Mouse (Mus musculus): ENCODE data around the gene Dnase2b.
A peak's percentile ranks its signal among the peaks of the same experiment; 100 is the strongest.

Gene Dnase2b

DNA sequence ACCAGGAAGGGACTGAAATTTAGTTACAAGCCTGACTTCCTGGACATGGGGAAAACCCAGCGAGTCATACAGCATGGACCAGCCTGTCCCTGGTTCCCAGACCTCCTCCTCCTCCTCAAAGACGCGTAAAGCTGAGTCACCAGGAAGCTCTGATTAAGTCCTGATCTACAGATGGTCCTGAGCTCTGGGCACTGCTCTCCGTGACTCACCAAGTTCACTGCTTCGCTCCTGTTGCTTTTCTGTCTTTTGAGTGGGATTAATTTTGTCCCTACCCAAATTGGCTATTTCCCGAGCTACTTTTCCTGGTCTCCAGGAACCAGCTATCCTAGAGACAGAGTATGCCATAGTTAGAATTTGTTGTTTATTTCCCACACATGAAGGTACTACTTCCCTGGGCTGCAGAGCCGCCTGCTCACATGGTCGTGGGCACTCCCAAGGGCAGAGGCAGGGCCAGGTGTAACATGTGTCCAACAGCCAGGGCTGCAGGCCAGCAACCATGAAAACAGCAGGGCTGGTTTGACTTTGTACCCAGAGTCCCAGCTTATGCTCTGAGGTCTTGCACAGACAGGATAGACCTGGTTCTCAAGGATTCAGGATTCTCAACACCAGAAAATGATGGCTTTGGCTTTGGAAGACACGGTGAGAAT lies 47.4 kb downstream of the Dnase2b start:
- DNase-seq: no peak

DNA sequence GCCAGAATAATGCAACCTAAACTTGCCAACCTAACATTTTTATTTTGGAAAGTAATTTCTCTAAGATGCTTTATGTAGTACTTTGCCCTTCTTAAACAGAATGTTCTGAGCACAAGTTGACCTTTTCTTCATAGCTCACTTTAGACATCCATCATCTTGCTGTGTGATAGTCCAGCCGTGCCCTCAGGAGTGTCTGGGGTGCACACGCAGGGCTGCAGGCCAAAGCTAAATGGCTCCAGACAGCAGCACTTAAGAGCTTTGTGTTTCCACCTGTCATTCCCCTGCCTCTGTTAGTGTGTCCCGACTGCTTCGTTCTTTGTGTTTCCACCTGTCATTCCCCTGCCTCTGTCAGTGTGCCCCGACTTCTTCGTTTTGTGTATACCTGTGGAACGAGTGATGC lies 48.0 kb downstream of the Dnase2b start:
- DNase-seq: no peak

DNA sequence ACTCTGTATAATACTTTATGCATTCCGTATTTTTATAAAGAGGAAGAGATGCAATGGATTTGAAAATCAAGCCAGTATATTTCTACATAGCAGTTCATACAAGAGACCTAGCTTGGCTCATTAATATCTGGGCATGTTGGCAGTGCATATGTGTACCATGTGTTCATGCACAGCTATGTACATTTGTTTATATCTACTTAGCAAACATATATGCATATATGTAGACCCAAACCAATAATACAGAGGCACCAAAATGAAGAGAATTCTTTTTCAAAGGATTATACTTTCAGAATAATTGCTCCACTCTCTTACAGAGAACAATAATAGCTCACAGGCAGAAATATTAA lies 50.4 kb downstream of the Dnase2b start:
- DNase-seq: no peak

DNA sequence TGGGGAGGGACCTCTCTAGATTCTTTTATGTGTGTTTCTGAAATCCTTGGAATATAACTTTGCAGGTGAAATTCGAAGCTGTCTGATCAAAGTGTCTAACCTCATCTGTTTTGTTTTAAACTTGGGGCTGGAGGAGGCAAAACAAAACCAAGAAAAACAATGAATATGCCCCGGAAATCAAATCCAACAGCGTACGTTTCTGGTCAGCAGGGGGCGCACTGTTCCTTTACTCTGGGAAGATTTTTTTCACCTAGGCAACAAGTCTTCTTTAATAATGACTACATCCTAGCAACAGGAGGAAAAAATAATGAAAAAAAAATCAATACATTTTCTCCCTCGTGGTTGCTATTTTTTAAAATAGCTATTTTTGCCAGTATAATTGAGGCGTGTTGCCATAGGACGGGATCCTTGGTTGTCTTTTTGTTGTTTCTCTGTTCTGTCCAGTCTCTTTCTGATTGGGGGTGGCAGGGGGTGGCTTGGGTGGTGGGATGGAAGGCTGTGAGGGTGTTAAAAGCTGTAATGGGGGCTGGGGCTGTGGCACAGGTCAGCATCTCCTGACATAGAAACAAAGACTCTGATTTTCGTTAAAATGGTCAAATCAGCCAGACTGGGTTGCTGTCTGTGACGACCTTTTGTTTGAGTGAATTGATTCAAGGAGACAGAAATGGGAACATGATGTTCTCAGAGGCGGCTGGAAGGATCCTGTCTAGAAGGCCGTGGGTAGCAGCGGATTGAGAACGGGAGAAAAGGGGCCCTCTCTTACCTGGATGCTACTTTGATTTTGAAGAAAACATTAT lies 50.9 kb downstream of the Dnase2b start:
- DNase-seq: peak; percentile 60 to 71

DNA sequence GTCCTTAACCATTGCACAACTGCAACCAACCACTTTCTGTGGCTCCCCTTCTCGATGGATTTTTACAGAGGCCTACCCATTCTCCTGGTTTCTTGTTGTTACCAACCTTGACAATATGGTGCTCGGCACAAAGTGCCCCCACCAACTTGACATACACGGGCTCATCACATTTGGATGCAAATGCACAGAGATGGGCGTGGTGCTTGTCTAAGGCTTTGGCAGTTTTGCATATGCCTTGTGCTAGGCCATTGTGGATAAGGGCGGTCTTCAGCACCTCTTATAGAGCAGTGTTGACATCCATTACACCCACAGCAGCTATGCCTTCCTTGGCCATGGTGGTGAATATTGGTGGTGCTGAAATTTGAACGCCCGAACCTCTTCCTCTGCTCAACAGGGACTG lies 52.5 kb downstream of the Dnase2b start:
- no peak for DNase-seq

DNA sequence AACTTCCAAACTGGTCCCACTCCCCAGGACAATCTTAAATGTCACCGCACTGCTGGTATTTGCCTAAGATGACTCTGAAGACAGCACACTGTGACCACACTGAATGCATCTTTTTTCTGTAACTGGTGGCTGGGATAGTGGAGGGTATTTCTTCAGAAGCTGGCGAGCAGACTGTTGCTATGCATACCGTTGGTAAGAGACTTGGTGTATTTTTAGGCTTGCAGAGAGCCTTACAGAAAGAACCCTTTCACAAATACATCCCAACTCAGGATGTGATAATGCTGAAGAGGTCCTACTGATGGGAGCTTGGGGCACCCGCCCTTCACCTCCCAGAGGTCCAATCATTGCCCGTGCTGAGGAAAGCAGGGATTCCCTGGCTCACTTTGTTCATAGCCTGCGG lies 57.9 kb downstream of the Dnase2b start:
- no peak for DNase-seq

DNA sequence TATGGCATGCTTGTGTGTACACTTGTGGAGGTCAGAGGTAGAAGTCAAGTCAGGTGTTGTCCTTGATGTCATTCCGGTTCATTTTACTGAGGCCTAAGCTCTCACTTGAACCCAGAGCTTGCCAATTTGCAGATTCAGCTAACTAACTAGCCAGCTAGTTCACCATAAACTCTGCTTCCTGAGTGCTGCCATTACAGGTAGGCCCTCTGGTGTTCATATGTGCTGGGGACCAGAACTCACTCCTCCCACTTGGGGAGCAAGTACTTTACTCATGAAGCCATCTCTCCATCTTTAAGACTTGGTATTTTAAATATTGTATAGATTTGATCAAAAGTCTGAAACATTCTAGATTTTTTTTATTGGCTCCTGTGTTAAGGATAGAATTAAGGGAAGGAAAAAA lies 58.8 kb downstream of the Dnase2b start:
- DNase-seq: no peak

DNA sequence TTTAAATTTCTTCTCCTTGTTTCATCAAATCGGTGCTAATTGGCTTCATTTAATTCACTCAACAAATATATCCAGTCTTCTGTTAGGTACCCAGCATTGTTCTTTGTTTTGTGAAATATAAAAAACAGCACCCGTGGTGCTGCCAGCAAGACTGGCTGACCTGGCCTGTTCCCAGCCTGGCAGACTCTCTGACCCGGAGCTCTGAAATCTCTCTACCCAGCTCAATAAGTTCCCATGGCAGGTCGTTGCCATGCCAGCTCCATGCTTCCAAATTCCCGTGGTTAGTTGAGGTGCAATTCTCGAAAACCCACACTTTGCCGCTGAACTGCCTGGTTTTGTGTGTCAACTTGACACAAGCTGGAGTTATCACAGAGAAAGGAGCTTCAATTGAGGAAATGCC lies 60.6 kb downstream of the Dnase2b start:
- no peak for DNase-seq

DNA sequence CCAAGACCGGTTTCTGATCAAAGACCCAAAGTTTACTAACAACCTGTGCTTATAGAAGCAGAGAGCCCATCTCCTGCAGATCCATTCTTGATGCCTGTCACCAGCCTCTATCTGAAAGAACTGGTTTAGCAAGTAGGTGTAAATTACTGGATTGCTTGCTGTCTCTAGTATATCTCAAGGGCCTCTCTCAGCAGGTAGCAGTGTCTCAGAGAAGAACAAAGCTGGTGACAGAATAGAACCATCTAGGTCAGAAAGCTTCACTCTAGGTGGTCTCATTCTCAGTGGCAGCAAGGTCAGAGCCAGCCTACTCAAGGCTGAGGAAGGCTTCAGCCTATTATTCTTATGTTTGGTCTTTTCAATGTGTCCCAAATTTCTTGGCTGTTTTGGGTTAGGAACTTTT lies 71.8 kb downstream of the Dnase2b start:
- DNase-seq: no peak

DNA sequence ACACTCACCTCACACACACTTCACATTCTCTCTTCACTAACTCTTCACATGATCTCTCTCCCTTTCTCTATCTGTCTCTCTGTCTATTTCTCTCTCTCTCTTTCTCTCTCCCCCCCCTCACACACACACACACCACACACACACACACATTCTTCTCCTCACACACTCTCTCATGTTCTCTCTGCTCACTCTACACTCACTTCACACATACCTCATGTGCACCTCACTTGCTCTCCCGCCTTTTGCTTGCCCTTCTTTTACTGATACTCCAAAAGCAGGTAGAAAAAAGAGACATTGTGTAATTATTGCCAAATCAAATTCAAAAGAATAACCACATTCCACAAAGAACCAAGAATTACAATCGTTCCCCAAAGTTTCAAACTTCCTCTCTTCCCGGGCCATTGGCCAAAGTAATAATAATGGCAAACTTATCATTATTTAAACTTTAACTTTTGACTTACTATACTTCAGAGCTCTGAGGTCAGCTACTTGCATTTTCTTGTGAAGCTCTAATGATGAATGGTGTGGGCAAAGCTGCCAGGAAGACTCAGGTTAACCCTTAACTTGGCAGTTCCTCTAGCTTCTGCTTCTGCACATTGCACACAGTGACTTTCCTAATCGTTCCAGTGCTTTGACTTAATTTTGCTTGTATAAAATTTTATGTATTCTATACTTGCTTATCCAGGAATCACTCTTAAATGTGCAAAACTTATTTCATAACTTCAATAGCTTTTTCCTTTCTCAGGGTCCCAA lies 74.7 kb downstream of the Dnase2b start:
- no peak for DNase-seq

DNA sequence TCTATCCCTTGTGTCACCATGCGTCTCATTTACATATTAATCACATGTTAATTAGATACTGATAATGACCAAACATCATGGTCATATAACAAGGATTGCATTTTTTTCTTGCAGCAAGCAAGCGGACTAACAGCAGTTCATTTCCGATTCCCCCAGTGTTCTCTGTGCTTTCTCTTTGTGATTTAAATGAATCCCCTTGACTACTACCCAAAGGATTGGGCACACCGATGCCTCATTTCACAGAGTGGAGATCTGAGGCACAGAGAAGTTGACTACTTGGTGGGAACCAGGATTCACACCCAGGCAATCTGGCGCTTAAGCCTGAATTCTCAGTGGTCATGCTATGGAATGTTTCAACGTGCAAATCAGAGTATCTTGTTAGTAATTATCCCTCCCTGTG lies 80.4 kb downstream of the Dnase2b start:
- no peak for DNase-seq
